Mouse (Mus musculus): ENCODE measurements around the gene Kifc5b.
"Not testable (repeated sequence)": the region's sequence is repeated elsewhere in the genome, so short reads cannot be mapped to it uniquely, and the experiment has no call there.

DNA sequence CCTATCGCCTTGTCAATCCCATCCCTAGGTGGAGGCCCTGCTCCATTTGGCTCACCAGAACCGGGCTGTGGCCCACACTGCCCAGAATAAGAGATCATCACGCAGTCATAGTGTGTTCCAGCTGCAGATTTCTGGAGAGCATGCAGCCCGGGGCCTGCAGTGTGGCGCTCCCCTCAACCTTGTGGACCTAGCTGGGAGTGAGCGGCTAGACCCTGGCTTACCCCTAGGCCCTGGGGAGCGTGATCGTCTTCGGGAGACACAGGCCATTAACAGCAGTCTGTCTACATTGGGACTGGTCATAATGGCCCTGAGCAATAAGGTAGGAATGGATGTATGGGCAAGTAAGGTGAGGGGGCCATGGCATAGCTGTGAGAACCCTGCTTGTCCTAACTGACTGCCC lies 8.5 kb downstream of the Kifc5b start:
- TF ChIP-seq CTCF (IDR thresholded peaks at IDR 0.05; ENCODE audit: borderline replicate concordance, extremely low read depth, insufficient read depth, insufficient read length); POLR2A (IDR thresholded peaks at IDR 0.05; ENCODE audit: borderline replicate concordance, extremely low read depth, insufficient read depth, insufficient read length, poor library complexity, severe bottlenecking): not testable (repeated sequence)
